Mouse (Mus musculus): ENCODE results near the gene Rasd2. TPM values are rescaled to one million over a fixed set of nuclear protein-coding genes. Genes with fewer than 3 reads are reported as not detected.

Rasd2 gene
- polyA plus RNA-seq, 1 experiment from 2014 or later: 1.1 TPM

- Histone ChIP-seq H3K27ac (ENCODE audit: low read length) (no peak overlapping the region), H3K36me3 (ENCODE audit: insufficient read depth, low read length) (no peaks in the 10 kb centered on the region), H3K4me2 (replicated peaks; ENCODE audit: low read depth, low read length) (no peak overlapping the region), H3K4me3 (ENCODE audit: low read depth, low read length) (no peak overlapping the region), H3K27me3 (replicated peaks; ENCODE audit: insufficient read depth, low read length) (no peaks in the 10 kb centered on the region), H3K4me1 (ENCODE audit: insufficient read depth, low read depth, low read length) (no peaks in the 10 kb centered on the region), H3K9ac (replicated peaks; ENCODE audit: low read depth) (no peak overlapping the region), H3K9me3 (ENCODE audit: low read length) (no peaks in the 10 kb centered on the region)
- no peak for DNase-seq (ENCODE audit: low spot score)
- TF ChIP-seq CTCF (IDR thresholded peaks at IDR 0.05) (peak; percentile 67), EP300 (IDR thresholded peaks at IDR 0.05) (no peak)
- no peak for ATAC-seq
- WGBS: 58% methylated on average over 4 of the region's 4 CpGs
Observed at GRCm38 (mm10) chr8:75233915-75234554, 20.3 kb downstream of the Rasd2 start.

- no peaks in the 10 kb centered on the region for H3K4me1 ChIP-seq (ENCODE audit: insufficient read depth, low read depth, low read length)
- WGBS: 78% methylated on average over 15 of the region's 15 CpGs
Observed at GRCm38 (mm10) chr8:75247331-75247730, 33.6 kb downstream of the Rasd2 start.

GRCm38 (mm10) chr8:75249186-75249585 is 35.4 kb downstream of the Rasd2 start:
- Histone ChIP-seq H3K4me1 (ENCODE audit: insufficient read depth, low read depth, low read length) (no peaks in the 10 kb centered on the region), H3K4me3 (ENCODE audit: low read depth, low read length) (no peak overlapping the region)
- WGBS: 89% methylated on average over 4 of the region's 4 CpGs

More at GRCm38 (mm10) chr8:75247331-75247730, 33.6 kb downstream of the Rasd2 start:
- TF ChIP-seq CTCF (IDR thresholded peaks at IDR 0.05): no peak
- no peak for TF ChIP-seq EP300 (IDR thresholded peaks at IDR 0.05)
- Histone ChIP-seq H3K27ac (ENCODE audit: low read length) (no peak overlapping the region), H3K36me3 (ENCODE audit: insufficient read depth, low read length) (no peaks in the 10 kb centered on the region), H3K27me3 (replicated peaks; ENCODE audit: insufficient read depth, low read length) (no peaks in the 10 kb centered on the region), H3K9ac (replicated peaks; ENCODE audit: low read depth) (no peak overlapping the region), H3K4me2 (replicated peaks; ENCODE audit: low read depth, low read length) (no peak overlapping the region), H3K9me3 (ENCODE audit: low read length) (peaks cover 4% of the 10 kb centered on the region; the same call in 1 of the 2 replicates), H3K4me3 (ENCODE audit: low read depth, low read length) (no peak overlapping the region)
- ATAC-seq (no peak), DNase-seq (ENCODE audit: low spot score) (no peak)

GRCm38 (mm10) chr8:75254027-75254426 is 40.3 kb downstream of the Rasd2 start:
- ATAC-seq (no peak), DNase-seq (ENCODE audit: low spot score) (no peak)
- Histone ChIP-seq H3K4me3 (ENCODE audit: low read depth, low read length) (no peak overlapping the region), H3K4me1 (ENCODE audit: insufficient read depth, low read depth, low read length) (no peaks in the 10 kb centered on the region), H3K27me3 (replicated peaks; ENCODE audit: insufficient read depth, low read length) (no peaks in the 10 kb centered on the region), H3K36me3 (ENCODE audit: insufficient read depth, low read length) (no peaks in the 10 kb centered on the region), H3K9ac (replicated peaks; ENCODE audit: low read depth) (no peak overlapping the region), H3K27ac (ENCODE audit: low read length) (no peak overlapping the region), H3K9me3 (ENCODE audit: low read length) (no peaks in the 10 kb centered on the region), H3K4me2 (replicated peaks; ENCODE audit: low read depth, low read length) (no peak overlapping the region)
- TF ChIP-seq EP300 (IDR thresholded peaks at IDR 0.05) (no peak), CTCF (IDR thresholded peaks at IDR 0.05) (no peak)
- WGBS: 60% methylated on average over 3 of the region's 3 CpGs

More at GRCm38 (mm10) chr8:75249186-75249585, 35.4 kb downstream of the Rasd2 start:
- Histone ChIP-seq H3K27me3 (replicated peaks; ENCODE audit: insufficient read depth, low read length) (no peaks in the 10 kb centered on the region), H3K9me3 (ENCODE audit: low read length) (peaks cover 4% of the 10 kb centered on the region; the same call in 1 of the 2 replicates), H3K4me2 (replicated peaks; ENCODE audit: low read depth, low read length) (no peak overlapping the region), H3K36me3 (ENCODE audit: insufficient read depth, low read length) (no peaks in the 10 kb centered on the region), H3K9ac (replicated peaks; ENCODE audit: low read depth) (no peak overlapping the region), H3K27ac (ENCODE audit: low read length) (no peak overlapping the region)
- no peak for ATAC-seq
- TF ChIP-seq EP300 (IDR thresholded peaks at IDR 0.05) (no peak), CTCF (IDR thresholded peaks at IDR 0.05) (no peak)
- no peak for DNase-seq (ENCODE audit: low spot score)

- 83% methylated on average over 3 of the region's 3 CpGs for WGBS
- DNase-seq (ENCODE audit: low spot score): no peak
Observed at GRCm38 (mm10) chr8:75255635-75256034, 41.9 kb downstream of the Rasd2 start.

GRCm38 (mm10) chr8:75272166-75272565 is 58.4 kb downstream of the Rasd2 start:
- H3K27me3 ChIP-seq (replicated peaks; ENCODE audit: insufficient read depth, low read length): no peaks in the 10 kb centered on the region
- DNase-seq (ENCODE audit: low spot score): peak; percentile 50
- ATAC-seq: no peak
- H3K4me3 ChIP-seq (ENCODE audit: low read depth, low read length): no peak overlapping the region
- H3K9ac ChIP-seq (replicated peaks; ENCODE audit: low read depth): no peak overlapping the region
- 29% methylated on average over 4 of the region's 4 CpGs for WGBS
- H3K36me3 ChIP-seq (ENCODE audit: insufficient read depth, low read length): no peaks in the 10 kb centered on the region
- H3K27ac ChIP-seq (ENCODE audit: low read length): no peak overlapping the region
- no peaks in the 10 kb centered on the region for H3K4me1 ChIP-seq (ENCODE audit: insufficient read depth, low read depth, low read length)
- no peaks in the 10 kb centered on the region for H3K9me3 ChIP-seq (ENCODE audit: low read length)
- H3K4me2 ChIP-seq (replicated peaks; ENCODE audit: low read depth, low read length): no peak overlapping the region
- peak; percentile 69 for TF ChIP-seq CTCF (IDR thresholded peaks at IDR 0.05)
- TF ChIP-seq EP300 (IDR thresholded peaks at IDR 0.05): no peak

More at GRCm38 (mm10) chr8:75255635-75256034, 41.9 kb downstream of the Rasd2 start:
- TF ChIP-seq CTCF (IDR thresholded peaks at IDR 0.05) (no peak), EP300 (IDR thresholded peaks at IDR 0.05) (no peak)
- Histone ChIP-seq H3K4me3 (ENCODE audit: low read depth, low read length) (no peak overlapping the region), H3K4me1 (ENCODE audit: insufficient read depth, low read depth, low read length) (no peaks in the 10 kb centered on the region), H3K27ac (ENCODE audit: low read length) (no peak overlapping the region), H3K27me3 (replicated peaks; ENCODE audit: insufficient read depth, low read length) (no peaks in the 10 kb centered on the region), H3K4me2 (replicated peaks; ENCODE audit: low read depth, low read length) (no peak overlapping the region), H3K9me3 (ENCODE audit: low read length) (no peaks in the 10 kb centered on the region), H3K9ac (replicated peaks; ENCODE audit: low read depth) (no peak overlapping the region), H3K36me3 (ENCODE audit: insufficient read depth, low read length) (no peaks in the 10 kb centered on the region)
- no peak for ATAC-seq

Other genes with a start within 250 kb of the Rasd2 start
- gene Hmgxb4, start 220.6 kb upstream of the Rasd2 start, polyA plus RNA-seq (2015; fragmentation: Nextera tagmentation; extraction: Ambion mirVana): 17.9 and 21.2 TPM in 2 replicates
- 29.7 and 34.3 TPM in 2 replicates for gene Tom1, start 180.2 kb upstream of the Rasd2 start, polyA plus RNA-seq (2015; fragmentation: Nextera tagmentation; extraction: Ambion mirVana)
- gene Hmox1, start 120.3 kb upstream of the Rasd2 start, polyA plus RNA-seq (2015; fragmentation: Nextera tagmentation; extraction: Ambion mirVana): 33.6 and 38.7 TPM in 2 replicates
- 14.6 and 14.9 TPM in 2 replicates for gene Mcm5, start 104.4 kb upstream of the Rasd2 start, polyA plus RNA-seq (2015; fragmentation: Nextera tagmentation; extraction: Ambion mirVana)
- not detected in 2 replicates for gene Gm10358, start 192.6 kb downstream of the Rasd2 start, polyA plus RNA-seq (2015; fragmentation: Nextera tagmentation; extraction: Ambion mirVana)
- gene Iqcm, start 234.8 kb downstream of the Rasd2 start, polyA plus RNA-seq (2015; fragmentation: Nextera tagmentation; extraction: Ambion mirVana): 0.07 and 0.08 TPM in 2 replicates